Mouse (Mus musculus) lung, adult 2 months (tissue): ENCODE measurements around the gene Kcna2.

Experiments
- CTCF ChIP-seq: fragments of 200-500 bp; IDR thresholded peaks from 2 replicates; pipeline ENCODE4 v1.5.1; 2011; ENCODE audit warnings: mild to moderate bottlenecking, low read length, control low read depth; ENCODE audit not compliant: insufficient read depth
- POLR2A ChIP-seq: fragments of 200-500 bp; IDR thresholded peaks from 2 replicates; pipeline ENCODE4 v1.6.1; 2011; ENCODE audit warnings: low read depth, mild to moderate bottlenecking, control low read depth, low read length, borderline replicate concordance; ENCODE audit errors: extremely low read depth

DNA sequence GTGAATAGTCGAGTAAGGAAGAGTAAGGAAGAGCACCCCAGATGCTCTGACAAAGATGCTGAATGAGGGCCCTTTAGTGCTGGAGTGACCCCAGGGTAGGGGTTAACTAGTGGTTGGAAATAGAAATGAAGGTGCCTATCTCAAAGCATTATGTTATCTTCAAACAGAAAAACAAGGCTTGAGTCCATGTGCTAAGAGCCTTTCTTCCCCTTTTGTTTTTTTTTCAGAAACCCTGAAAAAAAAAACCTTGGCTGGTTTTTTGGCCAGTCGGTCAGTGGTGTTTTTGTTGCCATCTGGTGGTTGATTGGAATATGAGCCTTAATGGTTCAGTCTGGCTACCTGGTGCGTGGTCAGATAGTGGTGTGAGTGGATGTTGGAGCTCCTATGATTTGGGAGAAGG is 19.7 kb upstream of the Kcna2 start:
- TF ChIP-seq CTCF (no peak), POLR2A (no peak)
